Mouse (Mus musculus): ENCODE measurements at regions not wholly inside any gene's neighbourhood (a gene's known extent, or its start where the extent isn't known, plus 50 kb on each side); places are given as distances from the start of the nearest gene placed in this dataset.

- TF ChIP-seq TAL1 (IDR thresholded peaks at IDR 0.05; ENCODE audit: low read length) (no peak), GATA1 (IDR thresholded peaks at IDR 0.05; ENCODE audit: low read length) (no peak)
These were observed 154.6 kb upstream of the Gm26897 start for GRCm38 (mm10) chr5:111578977-111579727.
